Mouse (Mus musculus) retina, postnatal 1 day (tissue): ENCODE results near the gene Fitm1.

Source experiments
- DNase-seq: peaks from one replicate; pipeline ENCODE4 v3.0.0-alpha.2; 2012

Gene Fitm1

GRCm38 (mm10) chr14:55598521-55599390 lies 23.3 kb downstream of the Fitm1 start:
- DNase-seq, result no peak

- DNase-seq, result no peak
These were observed 27.8 kb downstream of the Fitm1 start, which contains the start of gene Irf9 for GRCm38 (mm10) chr14:55603271-55603632. TSS of gene Irf9 (plus strand) at chr14:55603571.

- DNase-seq, result peak; percentile 93
These were observed 28.5 kb downstream of the Fitm1 start for GRCm38 (mm10) chr14:55603633-55604576.

- no peak for DNase-seq
These were observed 29.4 kb downstream of the Fitm1 start for GRCm38 (mm10) chr14:55604823-55605222.

GRCm38 (mm10) chr14:55605743-55606459 lies 30.5 kb downstream of the Fitm1 start:
- no peak for DNase-seq

GRCm38 (mm10) chr14:55608339-55608738 lies 32.9 kb downstream of the Fitm1 start:
- DNase-seq, result no peak

- DNase-seq, result no peak
These were observed 37.9 kb downstream of the Fitm1 start for GRCm38 (mm10) chr14:55613346-55613745.

GRCm38 (mm10) chr14:55614565-55615178 lies 39.3 kb downstream of the Fitm1 start:
- DNase-seq, result no peak

- no peak for DNase-seq
These were observed 40.5 kb downstream of the Fitm1 start for GRCm38 (mm10) chr14:55615876-55616275.

GRCm38 (mm10) chr14:55616844-55617243 lies 41.4 kb downstream of the Fitm1 start:
- no peak for DNase-seq

- peak; percentile 64 for DNase-seq
These were observed 42.4 kb downstream of the Fitm1 start, which contains the start of gene Rec8 for GRCm38 (mm10) chr14:55617822-55618221. TSS of gene Rec8 (plus strand) at chr14:55618037.

GRCm38 (mm10) chr14:55618486-55619195 lies 43.2 kb downstream of the Fitm1 start:
- peak; percentile 10 for DNase-seq
